Mouse (Mus musculus) layer of hippocampus, postnatal 25 days (tissue): ENCODE data around the gene Tmub1. TPM values are rescaled to one million over a fixed set of nuclear protein-coding genes. Genes with fewer than 3 reads are reported as not detected.
A peak's percentile ranks its signal among the peaks of the same experiment; 100 is the strongest.

Experiments
- DNase-seq, 2 experiments: peaks; one replicate each; pipeline ENCODE4 v3.0.0; 2022; ENCODE audit warnings: mixed read lengths in 2 of 2, low spot score in 1 of 2; ENCODE audit errors: extremely low spot score in 1 of 2
- total RNA-seq, 2 experiments: library from RNA; stranded (reverse); gene quantifications; 2 replicates each; pipeline ENCODE4 v1.2.3; 2021

The Tmub1 gene
- total RNA-seq, 2 experiments from 2014 or later, result 21.2 to 27.2 TPM

DNA sequence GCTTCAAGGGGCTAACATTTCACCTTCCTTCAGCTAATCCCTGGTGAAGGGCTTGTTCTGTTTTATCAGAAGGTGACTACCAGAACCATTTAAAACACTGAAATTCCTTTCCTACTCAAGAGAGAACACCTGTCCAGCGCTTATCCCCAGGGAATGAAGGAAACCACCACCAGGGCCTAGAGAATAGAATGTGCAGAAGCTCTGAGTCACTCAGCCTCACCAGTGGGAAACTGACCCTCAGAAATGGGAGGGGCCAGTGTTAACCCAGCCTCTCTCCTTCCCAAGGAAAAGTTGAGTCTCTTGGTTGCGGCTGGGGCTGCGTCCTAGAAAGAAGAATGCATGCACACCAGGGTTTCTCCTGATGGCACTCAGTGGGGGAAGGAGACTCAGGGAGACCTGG is 7.4 kb upstream of the Tmub1 start:
- no peak for DNase-seq

- no peak for DNase-seq
These were observed 6.3 kb upstream of the Tmub1 start for GRCm38 (mm10) chr5:24453985-24454303.

GRCm38 (mm10) chr5:24453283-24453984 is 5.8 kb upstream of the Tmub1 start:
- no peak for DNase-seq

DNA sequence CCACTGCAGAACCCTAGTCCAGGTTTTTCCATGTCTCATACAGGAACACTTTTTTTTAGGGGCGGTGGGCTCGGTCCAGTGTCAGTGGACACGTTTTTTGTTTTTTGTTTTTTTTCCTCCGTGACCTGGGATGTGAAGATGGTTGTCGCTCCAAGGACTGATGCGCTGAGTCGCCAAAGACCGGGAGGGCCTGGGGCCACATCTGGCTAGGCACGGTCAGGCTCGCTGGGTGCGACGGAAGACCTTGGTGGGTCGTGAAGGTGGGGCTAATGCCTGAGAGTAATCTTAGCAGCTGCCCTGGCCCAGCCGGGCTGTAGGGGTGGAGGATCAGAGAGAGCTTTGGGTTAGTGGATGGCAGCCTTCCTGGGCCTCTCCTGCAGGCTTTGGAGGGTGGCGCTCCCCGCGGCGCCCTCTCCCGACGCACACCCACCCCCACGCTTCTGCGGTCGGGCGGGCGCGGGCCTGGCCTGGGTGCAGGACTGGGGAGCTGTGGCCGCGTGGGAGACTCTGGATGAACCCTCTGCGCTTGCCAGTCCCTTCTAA is 5.1 kb upstream of the Tmub1 start:
- peak in 1 of 2 experiments; percentile 32 for DNase-seq

DNA sequence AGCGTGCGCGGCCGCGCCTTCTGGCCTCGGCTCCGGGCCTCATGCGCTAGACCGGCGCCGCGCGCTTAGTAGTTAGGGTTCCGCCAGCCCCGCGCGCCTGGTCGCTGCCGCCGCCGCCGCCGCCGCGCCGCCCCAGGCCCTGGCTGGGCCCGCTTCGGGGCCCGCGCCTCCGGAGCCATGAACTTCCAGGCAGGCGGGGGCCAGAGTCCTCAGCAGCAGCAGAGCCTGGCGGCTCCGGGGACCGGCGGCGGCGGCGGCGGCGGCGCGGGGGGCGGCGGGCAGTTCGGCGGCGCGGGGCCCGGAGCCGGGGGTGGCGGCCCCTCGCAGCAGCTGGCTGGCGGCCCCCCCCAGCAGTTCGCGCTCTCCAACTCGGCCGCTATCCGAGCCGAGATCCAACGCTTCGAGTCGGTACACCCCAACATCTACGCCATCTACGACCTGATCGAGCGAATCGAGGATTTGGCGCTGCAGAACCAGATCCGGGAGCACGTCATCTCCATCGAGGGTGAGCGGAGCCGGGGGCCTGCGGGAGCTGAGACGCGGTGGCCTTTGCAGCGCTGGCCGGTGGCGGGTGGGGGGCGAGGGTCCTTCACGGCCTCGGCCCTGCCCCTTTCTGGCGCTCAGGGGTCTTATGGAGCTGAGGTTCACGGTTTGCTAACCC is 4.5 kb upstream of the Tmub1 start, which contains the start of gene Agap3:
Gene Agap3, plus strand, starts transcription at position 148 of the 661 bp plus-strand sequence.
- peak in 1 of 2 experiments; percentile 39 for DNase-seq

DNA sequence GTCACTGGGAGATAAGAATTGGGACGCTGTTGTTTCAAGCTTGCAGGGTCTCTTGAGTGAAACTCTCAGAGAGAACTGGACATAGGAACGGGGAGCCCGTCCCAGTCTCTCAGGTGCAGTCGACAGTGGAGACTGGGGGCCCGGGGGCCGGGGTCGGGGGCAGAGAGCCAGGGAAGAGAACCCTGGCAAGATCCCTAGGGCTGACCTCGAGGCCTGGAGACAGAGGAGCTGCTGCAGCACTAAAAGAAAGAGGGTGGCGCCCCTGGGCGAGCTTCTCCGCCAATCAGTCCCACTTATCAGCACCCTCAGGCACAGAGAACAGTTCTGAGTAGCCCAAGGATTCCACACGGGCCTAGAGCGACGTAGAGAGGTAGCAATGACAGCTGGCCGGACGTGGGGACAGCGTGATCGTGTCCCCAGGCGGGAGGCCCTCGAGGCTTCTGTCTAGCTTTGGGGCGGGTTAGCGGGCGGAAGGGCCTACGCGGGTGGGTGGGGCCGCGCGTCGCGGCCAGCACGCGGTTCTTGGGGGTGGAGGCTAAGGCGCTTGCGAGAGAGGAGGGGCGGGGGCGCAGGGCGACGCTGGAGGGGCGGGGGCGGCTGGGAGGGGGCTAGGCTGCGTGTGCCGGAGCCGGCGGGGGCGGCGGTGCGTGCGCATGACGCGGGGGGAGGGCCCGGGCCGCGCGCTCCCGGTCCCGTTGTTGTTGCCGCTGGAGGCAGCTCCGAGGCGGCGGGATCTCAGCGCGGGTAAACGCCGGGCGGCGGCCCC is 3.8 kb upstream of the Tmub1 start:
- DNase-seq, result peak; percentile 72 to 82

GRCm38 (mm10) chr5:24446630-24447029 is 1.0 kb downstream of the Tmub1 start:
- no peak for DNase-seq

DNA sequence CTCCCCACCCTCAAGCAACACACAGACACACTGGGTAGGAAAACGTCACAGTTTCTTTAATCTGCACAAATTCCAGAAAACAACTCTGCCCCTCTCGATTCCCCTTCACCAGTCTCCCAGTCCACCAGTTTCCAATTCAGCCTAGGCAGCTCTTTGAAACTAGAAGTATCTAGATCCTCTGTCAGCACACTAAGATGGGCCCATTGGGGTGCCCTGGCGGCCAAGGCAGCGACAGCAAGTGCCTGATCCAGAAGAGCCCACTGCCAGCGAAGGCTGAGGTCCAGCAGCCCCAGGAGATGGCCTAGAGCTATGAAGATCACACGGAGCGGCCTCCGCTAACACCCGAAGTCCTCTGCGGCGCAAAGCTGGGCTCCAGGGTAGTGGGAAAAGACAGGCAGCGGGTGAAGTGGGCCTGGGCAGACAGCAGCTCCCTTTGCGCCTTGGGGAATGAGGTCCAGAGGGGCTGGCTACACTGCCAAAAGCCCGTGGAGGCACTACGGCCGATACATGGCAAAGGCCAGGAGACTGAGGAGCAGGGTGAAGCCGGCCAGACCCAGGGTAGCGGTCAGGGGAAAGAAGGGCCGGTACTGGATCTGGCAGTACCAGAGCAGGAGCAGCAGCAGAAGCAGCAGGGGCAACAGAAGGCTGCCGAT is 2.1 kb downstream of the Tmub1 start:
- DNase-seq, result no peak

- DNase-seq, result peak; percentile 90 to 96
These were observed 2.8 kb downstream of the Tmub1 start, which contains the start of gene Fastk for GRCm38 (mm10) chr5:24444746-24445427. Fastk (minus strand) TSS chr5:24445287.

DNA sequence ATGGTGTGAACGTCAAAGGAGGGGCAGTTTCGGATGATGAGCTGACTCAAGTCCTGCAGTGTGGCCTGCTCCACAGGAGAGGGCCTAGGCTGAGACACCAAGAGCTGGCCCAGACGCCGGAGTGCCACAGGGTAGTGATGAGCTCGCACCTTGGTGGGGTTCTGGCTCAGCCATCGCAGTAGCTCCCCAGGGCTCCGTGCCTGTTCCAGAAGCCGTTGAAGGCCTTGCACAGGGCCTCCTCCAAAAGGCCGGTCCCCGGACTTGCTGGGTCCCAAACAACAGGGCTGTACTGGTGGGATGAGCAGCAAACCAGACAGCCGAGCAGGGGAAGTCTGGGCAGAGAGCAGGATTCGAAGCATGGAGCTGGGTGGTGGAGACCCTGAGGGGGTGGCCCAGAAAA is 3.7 kb downstream of the Tmub1 start:
- DNase-seq, result no peak

DNA sequence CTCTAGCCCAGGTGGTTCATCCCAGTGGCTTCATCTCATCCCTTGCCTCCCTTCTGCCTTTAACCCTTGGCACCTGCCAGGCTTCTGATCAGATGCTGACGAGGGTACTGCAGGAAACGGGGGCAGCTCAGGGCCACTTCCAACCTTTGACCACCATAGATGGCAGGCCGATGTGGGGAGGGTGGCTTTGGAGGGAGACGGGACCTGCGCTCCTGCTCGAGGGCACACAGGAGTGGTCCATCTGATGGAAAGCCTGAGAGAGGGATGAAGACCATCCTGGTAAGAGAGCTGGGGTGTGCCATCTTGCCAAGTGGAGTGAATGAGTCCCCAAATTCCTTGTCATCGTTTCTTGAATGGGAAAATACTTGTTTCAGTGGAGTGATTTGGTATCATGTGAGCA is 4.5 kb downstream of the Tmub1 start:
- no peak for DNase-seq

GRCm38 (mm10) chr5:24442029-24442428 is 5.6 kb downstream of the Tmub1 start:
- no peak for DNase-seq

DNA sequence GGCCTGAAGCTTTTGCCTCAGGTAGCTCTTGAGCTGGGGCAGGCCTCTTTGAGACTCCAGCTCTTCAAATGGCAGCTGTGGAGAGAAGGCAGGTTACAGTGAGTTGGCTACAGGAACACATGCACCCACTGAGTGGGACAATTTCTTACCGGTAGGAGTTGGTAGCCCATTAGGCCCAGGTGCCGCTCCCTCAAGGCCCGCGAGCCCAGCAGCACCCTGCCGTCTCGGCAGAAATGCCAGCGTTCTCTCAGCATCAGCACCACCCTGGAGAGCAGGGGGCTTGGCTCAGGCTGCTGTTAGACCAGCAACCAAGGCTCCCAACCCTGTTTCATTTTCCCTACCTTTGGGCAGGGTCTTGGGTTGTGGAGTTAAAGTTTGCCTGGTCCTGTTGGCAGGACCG is 6.5 kb downstream of the Tmub1 start:
- DNase-seq, result no peak

DNA sequence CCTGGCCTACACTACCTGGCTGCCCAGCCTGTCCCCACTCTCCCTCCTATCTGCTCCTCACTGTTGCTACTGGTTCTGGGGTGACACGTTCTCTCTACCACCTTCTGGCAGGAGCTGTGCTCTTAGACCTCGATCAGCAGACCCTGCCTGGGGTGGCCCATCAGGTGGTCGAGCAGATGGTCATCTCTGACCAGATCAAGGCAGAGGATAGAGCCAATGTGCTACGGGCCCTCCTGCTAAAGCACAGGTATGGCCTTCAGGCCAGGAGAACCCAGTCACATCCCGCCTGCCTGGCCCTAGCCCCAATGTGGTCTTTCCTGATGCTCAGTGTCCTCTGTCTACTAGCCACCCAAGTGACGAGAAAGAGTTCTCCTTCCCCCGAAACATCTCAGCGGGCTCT is 13.7 kb downstream of the Tmub1 start:
- DNase-seq, result no peak

DNA sequence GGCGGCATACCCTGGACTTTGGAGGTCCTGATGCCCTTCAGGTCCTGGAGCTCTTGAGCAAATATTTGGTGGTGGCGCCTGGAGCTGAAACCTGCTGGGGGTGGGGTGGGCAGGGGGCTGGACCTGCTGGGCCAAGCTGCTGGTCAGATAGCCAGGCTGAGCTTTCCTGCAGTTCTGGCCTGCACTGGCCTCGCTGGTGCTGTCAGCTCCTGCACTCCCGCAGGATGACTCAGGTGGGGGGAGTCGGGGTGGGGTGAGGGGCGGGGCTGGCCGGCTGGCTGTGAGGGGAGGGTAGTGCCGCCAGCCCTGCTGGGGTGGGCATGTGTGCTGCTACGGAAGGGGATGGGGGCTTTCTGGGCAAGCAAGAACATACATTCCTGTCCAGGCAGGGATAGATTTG is 19.1 kb downstream of the Tmub1 start:
- no peak for DNase-seq

DNA sequence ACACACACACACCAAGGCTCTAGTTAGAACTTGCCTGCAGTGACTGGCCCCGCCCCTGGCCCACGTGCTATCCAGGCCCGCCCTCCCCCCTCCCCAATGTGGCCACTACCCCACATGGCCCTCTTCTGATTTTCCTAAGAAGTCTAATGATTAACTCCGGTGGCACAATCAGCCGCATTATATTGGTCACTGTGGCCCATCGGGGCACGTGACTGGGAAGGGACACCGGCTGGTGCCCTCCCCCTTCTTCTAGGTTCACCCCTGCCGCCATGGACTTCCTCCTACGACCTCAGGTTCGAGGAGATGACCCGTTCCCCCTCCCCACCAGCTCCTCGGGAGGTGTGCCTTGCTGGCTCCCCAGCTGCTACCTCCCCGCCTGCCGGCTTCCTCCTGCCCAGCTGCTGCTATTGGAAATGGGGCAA is 19.7 kb downstream of the Tmub1 start:
- no peak for DNase-seq

- no peak for DNase-seq
These were observed 20.4 kb downstream of the Tmub1 start for GRCm38 (mm10) chr5:24427285-24427633.

DNA sequence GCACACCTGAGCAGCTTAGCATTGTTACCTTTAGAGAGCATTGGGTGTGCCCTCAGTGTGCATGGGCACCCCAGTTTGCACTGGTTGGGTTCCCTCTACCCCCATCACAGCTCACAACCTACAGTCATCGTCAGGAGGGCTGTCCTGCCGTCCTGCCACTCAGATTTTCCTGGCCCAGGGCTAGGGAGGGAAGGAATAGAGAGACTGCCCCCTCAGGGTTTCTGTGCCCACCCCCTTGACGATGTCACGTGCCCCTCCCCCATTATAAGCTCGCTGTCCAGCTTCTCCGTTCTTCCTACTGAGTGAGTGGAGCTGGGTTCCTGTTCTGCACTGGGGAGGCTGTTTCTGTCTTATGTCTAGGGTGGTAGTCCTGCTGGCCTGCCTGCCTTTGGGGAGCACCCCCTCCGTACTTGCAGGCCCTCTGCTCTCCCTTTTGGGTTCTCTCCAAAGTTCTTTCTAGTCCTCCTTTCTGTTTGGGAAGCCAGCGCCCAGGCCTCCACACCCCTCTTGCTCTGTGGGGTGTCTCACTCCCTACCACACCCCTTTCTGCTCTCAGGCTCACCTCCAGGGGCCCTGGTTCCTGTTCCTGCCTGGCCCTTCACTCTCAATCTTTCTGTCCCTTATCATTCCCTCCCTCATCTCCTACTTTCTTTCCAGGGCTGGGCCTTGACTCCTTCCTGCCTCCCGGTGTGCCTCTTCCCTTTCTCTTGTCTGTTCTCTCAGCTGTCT is 20.9 kb downstream of the Tmub1 start:
- no peak for DNase-seq

DNA sequence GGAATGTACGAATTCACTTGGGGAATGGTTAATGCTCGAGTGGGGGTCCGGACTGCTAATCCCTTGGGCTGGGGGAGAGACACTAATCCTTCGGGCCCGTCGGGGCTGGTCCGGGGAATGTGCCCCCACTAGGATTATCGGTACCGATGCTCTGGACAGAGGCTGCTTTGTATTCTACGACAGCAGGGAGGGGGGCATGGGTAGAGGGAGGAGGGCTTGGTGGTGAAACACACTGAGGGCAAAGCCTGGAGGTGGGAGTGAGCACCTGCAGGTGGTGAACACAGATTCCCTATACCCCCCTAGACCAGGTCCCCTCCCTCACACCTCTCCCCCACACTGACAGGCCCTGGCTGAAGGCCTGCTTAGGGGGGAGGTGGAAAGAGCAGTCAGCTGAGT is 21.6 kb downstream of the Tmub1 start:
- DNase-seq, result no peak
